Mouse (Mus musculus) forebrain, embryonic 16.5 days (tissue): ENCODE data around the gene Hcst. TPM values are rescaled to one million over a fixed set of nuclear protein-coding genes. Genes with fewer than 3 reads are reported as not detected.
A peak's percentile ranks its signal among the peaks of the same experiment; 100 is the strongest.

ENCODE experiments used
- ATAC-seq: fragments of 200-750 bp; cut with Nextera tagmentation; 2 replicates; pipeline ENCODE4 v1.8.0; 2017; ENCODE audit warnings: mild to moderate bottlenecking, moderate library complexity
- H3K27ac ChIP-seq: fragments of 300-500 bp; sonication (generic); 2 replicates; pipeline ENCODE4 v1.5.1; 2014; ENCODE audit warnings: low read length, control low read depth
- H3K27me3 ChIP-seq: fragments of 300-500 bp; sonication (generic); replicated peaks from 2 replicates; pipeline ENCODE4 v1.6.1; 2014; ENCODE audit warnings: low read length; ENCODE audit not compliant: control insufficient read depth, insufficient read depth
- H3K36me3 ChIP-seq: fragments of 300-500 bp; sonication (generic); 2 replicates; pipeline ENCODE4 v1.6.1; 2014; ENCODE audit not compliant: control insufficient read depth, insufficient read depth
- H3K4me1 ChIP-seq: fragments of 300-500 bp; sonication (generic); replicated peaks from 2 replicates; pipeline ENCODE4 v1.6.1; 2014; ENCODE audit warnings: low read length; ENCODE audit not compliant: control insufficient read depth, insufficient read depth
- H3K4me2 ChIP-seq: fragments of 300-500 bp; sonication (generic); 2 replicates; pipeline ENCODE4 v1.6.1; 2014; ENCODE audit warnings: mild to moderate bottlenecking, low read length, control low read depth
- H3K4me3 ChIP-seq: fragments of 300-500 bp; sonication (generic); replicated peaks from 2 replicates; pipeline ENCODE4 v1.5.1; 2014; ENCODE audit warnings: mild to moderate bottlenecking, low read length, control low read depth
- H3K9ac ChIP-seq: fragments of 300-500 bp; sonication (generic); replicated peaks from 2 replicates; pipeline ENCODE4 v1.6.1; 2014; ENCODE audit warnings: low read depth, low read length, control low read depth
- H3K9me3 ChIP-seq: fragments of 300-500 bp; sonication (generic); 2 replicates; pipeline ENCODE4 v1.6.1; 2016; ENCODE audit warnings: low read length; ENCODE audit not compliant: control insufficient read depth
- WGBS: fragments of 180-500 bp; shearing (Covaris S2); extraction: QIAGEN DNeasy Blood & Tissue Kit; methylation state at CpG from one replicate; pipeline ENCODE4 v1.1.7; 2014; 5-methylcytosine and 5-hydroxymethylcytosine counted together
- polyA plus RNA-seq: library from polyadenylated mRNA; unstranded; fragments of >200 nt; fragmentation: Nextera tagmentation; extraction: Ambion mirVana; gene quantifications from 2 replicates; pipeline ENCODE4 v1.2.1, GENCODE M21; 2015

The Hcst gene
- polyA plus RNA-seq, 1 experiment from 2014 or later = not detected

- no peak for ATAC-seq
- peaks cover 52% of the 10 kb centered on the region for H3K27me3 ChIP-seq
- H3K4me1 ChIP-seq = peaks cover 13% of the 10 kb centered on the region
- H3K27ac ChIP-seq = no peak overlapping the region
- no peak overlapping the region for H3K9ac ChIP-seq
- no peak overlapping the region for H3K4me2 ChIP-seq
- H3K4me3 ChIP-seq = no peak overlapping the region
- under 1% methylated on average over 6 of the region's 6 CpGs for WGBS
- no peaks in the 10 kb centered on the region for H3K36me3 ChIP-seq
- 0 out of 2 replicates have a peak, but pooled peaks cover 2% of the 10 kb centered on the region for H3K9me3 ChIP-seq
These were observed 34.6 kb upstream of the Hcst start for GRCm38 (mm10) chr7:30454259-30454658.

GRCm38 (mm10) chr7:30453766-30454165 is 34.1 kb upstream of the Hcst start:
- Histone ChIP-seq H3K9me3 (0 out of 2 replicates have a peak, but pooled peaks cover 2% of the 10 kb centered on the region), H3K27me3 (peaks cover 49% of the 10 kb centered on the region), H3K4me3 (no peak overlapping the region), H3K4me1 (peaks cover 13% of the 10 kb centered on the region), H3K4me2 (no peak overlapping the region), H3K27ac (no peak overlapping the region), H3K9ac (no peak overlapping the region), H3K36me3 (no peaks in the 10 kb centered on the region)
- under 1% methylated on average over 25 of the region's 25 CpGs for WGBS
- no peak for ATAC-seq

GRCm38 (mm10) chr7:30453327-30453726 is 33.7 kb upstream of the Hcst start:
- Histone ChIP-seq H3K4me1 (peaks cover 13% of the 10 kb centered on the region), H3K27ac (no peak overlapping the region), H3K4me2 (no peak overlapping the region), H3K9ac (no peak overlapping the region), H3K27me3 (peaks cover 45% of the 10 kb centered on the region), H3K9me3 (0 out of 2 replicates have a peak, but pooled peaks cover 2% of the 10 kb centered on the region), H3K4me3 (no peak overlapping the region), H3K36me3 (no peaks in the 10 kb centered on the region)
- no peak for ATAC-seq
- WGBS = 13% methylated on average over 25 of the region's 25 CpGs

DNA sequence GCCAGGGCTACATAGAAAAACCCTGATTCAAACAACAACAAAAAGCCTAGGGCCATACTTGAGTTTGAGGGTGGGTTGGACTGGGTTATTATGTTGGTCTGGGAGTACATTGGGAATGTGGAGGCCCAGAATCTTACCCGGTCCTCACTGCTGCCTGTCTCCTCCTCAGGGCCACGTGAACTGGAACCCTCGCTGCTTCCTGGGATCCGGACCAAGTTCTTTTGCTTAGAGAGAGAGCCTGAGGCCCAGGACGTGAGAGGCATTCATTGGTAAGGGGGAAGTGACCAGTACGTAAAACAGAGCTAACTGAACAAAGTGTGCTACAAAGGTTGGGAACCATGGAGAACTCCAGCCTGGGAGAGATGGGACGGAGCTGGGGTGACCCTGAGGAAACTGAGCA is 30.6 kb upstream of the Hcst start:
- peaks cover 29% of the 10 kb centered on the region for H3K27me3 ChIP-seq
- peaks cover 7% of the 10 kb centered on the region for H3K4me1 ChIP-seq
- 69% methylated on average over 7 of the region's 7 CpGs for WGBS
- no peak overlapping the region for H3K4me2 ChIP-seq
- H3K27ac ChIP-seq = no peak overlapping the region
- no peak overlapping the region for H3K4me3 ChIP-seq
- no peak for ATAC-seq
- no peaks in the 10 kb centered on the region for H3K9me3 ChIP-seq
- H3K36me3 ChIP-seq = no peaks in the 10 kb centered on the region
- no peak overlapping the region for H3K9ac ChIP-seq

GRCm38 (mm10) chr7:30444971-30445751 is 25.5 kb upstream of the Hcst start, which contains the start of gene Aplp1:
Gene Aplp1 (minus strand): TSS chr7:30445535.
- WGBS = under 1% methylated on average over 72 of the region's 72 CpGs
- Histone ChIP-seq H3K4me1 (peaks cover 31% of the 10 kb centered on the region), H3K9ac (peak within 1 kb of the TSS; percentile 96), H3K27ac (peak within 1 kb of the TSS; percentile 95), H3K4me2 (peak within 1 kb of the TSS; percentile 93), H3K9me3 (no peaks in the 10 kb centered on the region), H3K27me3 (no peaks in the 10 kb centered on the region), H3K36me3 (peaks cover 16% of the 10 kb centered on the region), H3K4me3 (peak within 1 kb of the TSS; percentile 94)
- ATAC-seq = peak; percentile 86

GRCm38 (mm10) chr7:30444154-30444970 is 24.7 kb upstream of the Hcst start:
- peak; percentile 66 for ATAC-seq
- H3K4me2 ChIP-seq = peak overlapping the region; percentile 93
- peaks cover 31% of the 10 kb centered on the region for H3K4me1 ChIP-seq
- WGBS = under 1% methylated on average over 37 of the region's 38 CpGs
- H3K4me3 ChIP-seq = peak overlapping the region; percentile 94
- no peaks in the 10 kb centered on the region for H3K9me3 ChIP-seq
- H3K36me3 ChIP-seq = peaks cover 23% of the 10 kb centered on the region
- peak overlapping the region; percentile 95 for H3K27ac ChIP-seq
- H3K9ac ChIP-seq = peak overlapping the region; percentile 96
- no peaks in the 10 kb centered on the region for H3K27me3 ChIP-seq

GRCm38 (mm10) chr7:30443696-30444095 is 24.0 kb upstream of the Hcst start:
- peak overlapping the region; percentile 94 for H3K4me3 ChIP-seq
- peak overlapping the region; percentile 93 for H3K4me2 ChIP-seq
- no peak overlapping the region for H3K9ac ChIP-seq
- no peaks in the 10 kb centered on the region for H3K9me3 ChIP-seq
- H3K27me3 ChIP-seq = no peaks in the 10 kb centered on the region
- peaks cover 23% of the 10 kb centered on the region for H3K36me3 ChIP-seq
- H3K27ac ChIP-seq = no peak overlapping the region; the same call in 1 of the 2 replicates
- WGBS = 18% methylated on average over 9 of the region's 9 CpGs
- H3K4me1 ChIP-seq = peaks cover 31% of the 10 kb centered on the region
- ATAC-seq = no peak

GRCm38 (mm10) chr7:30440697-30441096 is 21.0 kb upstream of the Hcst start:
- no peaks in the 10 kb centered on the region for H3K27me3 ChIP-seq
- no peaks in the 10 kb centered on the region for H3K9me3 ChIP-seq
- H3K36me3 ChIP-seq = peaks cover 33% of the 10 kb centered on the region
- H3K27ac ChIP-seq = no peak overlapping the region
- no peak overlapping the region for H3K9ac ChIP-seq
- H3K4me2 ChIP-seq = no peak overlapping the region
- WGBS = 11% methylated on average over 4 of the region's 5 CpGs
- H3K4me3 ChIP-seq = no peak overlapping the region
- H3K4me1 ChIP-seq = peaks cover 25% of the 10 kb centered on the region
- no peak for ATAC-seq

DNA sequence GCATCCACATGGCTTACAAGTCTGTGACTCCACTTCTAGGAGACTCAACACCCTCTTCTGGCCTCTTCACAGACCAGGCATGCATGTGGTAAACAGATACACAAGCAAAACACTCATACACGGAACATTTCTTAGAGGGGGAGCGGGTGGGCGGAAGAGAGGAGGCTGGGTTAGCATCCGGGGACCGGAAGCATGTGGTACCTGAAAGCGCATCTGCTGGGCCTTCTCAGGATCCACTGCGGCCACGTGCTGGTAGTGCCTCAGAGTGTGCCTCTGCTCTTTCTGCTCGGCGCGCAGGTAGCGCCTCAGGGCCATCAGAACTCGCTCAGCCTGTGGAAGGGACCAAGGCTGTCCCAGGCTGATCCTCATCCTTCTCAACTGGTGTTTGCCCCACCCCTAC is 20.1 kb upstream of the Hcst start:
- H3K27ac ChIP-seq = no peak overlapping the region
- H3K4me3 ChIP-seq = no peak overlapping the region
- 82% methylated on average over 13 of the region's 13 CpGs for WGBS
- H3K27me3 ChIP-seq = no peaks in the 10 kb centered on the region
- ATAC-seq = no peak
- peaks cover 25% of the 10 kb centered on the region for H3K4me1 ChIP-seq
- H3K9me3 ChIP-seq = no peaks in the 10 kb centered on the region
- no peak overlapping the region for H3K9ac ChIP-seq
- H3K36me3 ChIP-seq = peaks cover 41% of the 10 kb centered on the region
- H3K4me2 ChIP-seq = no peak overlapping the region
